Mouse (Mus musculus): ENCODE measurements around the gene Clmn.

DNA sequence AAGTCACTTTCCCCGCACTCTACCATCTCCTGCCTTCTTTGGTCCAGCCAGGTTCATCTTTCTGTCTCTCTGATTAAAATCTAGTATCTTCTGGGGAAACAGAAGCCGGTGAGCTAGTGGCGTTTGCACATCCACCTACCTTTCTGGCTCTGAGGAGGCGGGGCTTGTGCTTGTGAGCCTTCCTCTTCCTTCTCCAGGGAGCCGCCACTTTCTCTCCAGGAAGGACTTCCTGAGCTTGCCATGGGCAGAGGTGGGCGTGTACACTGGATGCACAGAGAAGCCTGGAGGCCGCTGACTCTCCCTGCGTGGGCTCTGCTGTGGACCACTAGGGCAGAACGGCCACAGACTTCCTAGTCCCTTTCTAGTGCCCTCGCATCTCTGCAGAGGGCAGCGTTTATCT is 34.3 kb upstream of the Clmn start:
- no peak for TF ChIP-seq CTCF (IDR thresholded peaks at IDR 0.05; ENCODE audit: low read depth, low read length)
- no peak for TF ChIP-seq POLR2A (IDR thresholded peaks at IDR 0.05; ENCODE audit: borderline replicate concordance, low read depth, low read length)
